Mouse (Mus musculus): ENCODE measurements around the gene Tcf7l2. TPM values are rescaled to one million over a fixed set of nuclear protein-coding genes. Genes with fewer than 3 reads are reported as not detected.

Gene Tcf7l2
- polyA plus RNA-seq, 1 experiment from 2014 or later: 225 TPM

- DNase-seq (ENCODE audit: low spot score) (no peak), ATAC-seq (ENCODE audit: insufficient number of reproducible peaks, low FRiP score, low TSS enrichment, low read depth) (no peak)
- Histone ChIP-seq H3K9ac (ENCODE audit: low read length) (no peak overlapping the region), H3K4me1 (ENCODE audit: control insufficient read depth, insufficient read depth, low read length) (peaks cover 27% of the 10 kb centered on the region), H3K27ac (replicated peaks; ENCODE audit: low read depth, low read length) (no peak overlapping the region), H3K27me3 (ENCODE audit: control insufficient read depth, insufficient read depth, low read length) (no peaks in the 10 kb centered on the region), H3K4me3 (ENCODE audit: low read depth, low read length) (no peak overlapping the region), H3K9me3 (ENCODE audit: control insufficient read depth, low read length) (no peaks in the 10 kb centered on the region; the same call in 1 of the 2 replicates), H3K4me2 (ENCODE audit: low read depth, severe bottlenecking) (no peak overlapping the region), H3K36me3 (ENCODE audit: control insufficient read depth, insufficient read depth, low read length) (no peaks in the 10 kb centered on the region; the same call in 1 of the 2 replicates)
- WGBS: 70% methylated on average over 11 of the region's 11 CpGs
Observed at GRCm38 (mm10) chr19:55765814-55766213, 24.2 kb downstream of the Tcf7l2 start.

GRCm38 (mm10) chr19:55767104-55767503, 25.5 kb downstream of the Tcf7l2 start:
- H3K36me3 ChIP-seq (ENCODE audit: control insufficient read depth, insufficient read depth, low read length): no peaks in the 10 kb centered on the region; the same call in 1 of the 2 replicates
- H3K27ac ChIP-seq (replicated peaks; ENCODE audit: low read depth, low read length): no peak overlapping the region
- H3K9ac ChIP-seq (ENCODE audit: low read length): no peak overlapping the region
- H3K27me3 ChIP-seq (ENCODE audit: control insufficient read depth, insufficient read depth, low read length): no peaks in the 10 kb centered on the region
- ATAC-seq (ENCODE audit: insufficient number of reproducible peaks, low FRiP score, low TSS enrichment, low read depth) (no peak), DNase-seq (ENCODE audit: low spot score) (no peak)
- no peaks in the 10 kb centered on the region; the same call in 1 of the 2 replicates for H3K9me3 ChIP-seq (ENCODE audit: control insufficient read depth, low read length)
- no peak overlapping the region for H3K4me2 ChIP-seq (ENCODE audit: low read depth, severe bottlenecking)
- no peak overlapping the region for H3K4me3 ChIP-seq (ENCODE audit: low read depth, low read length)
- H3K4me1 ChIP-seq (ENCODE audit: control insufficient read depth, insufficient read depth, low read length): peaks cover 31% of the 10 kb centered on the region
- 50% methylated on average over 6 of the region's 6 CpGs for WGBS

- DNase-seq (ENCODE audit: low spot score): no peak
- 18% methylated on average over 2 of the region's 2 CpGs for WGBS
- no peaks in the 10 kb centered on the region for H3K27me3 ChIP-seq (ENCODE audit: control insufficient read depth, insufficient read depth, low read length)
- ATAC-seq (ENCODE audit: insufficient number of reproducible peaks, low FRiP score, low TSS enrichment, low read depth): no peak
- H3K36me3 ChIP-seq (ENCODE audit: control insufficient read depth, insufficient read depth, low read length): no peaks in the 10 kb centered on the region
- H3K9me3 ChIP-seq (ENCODE audit: control insufficient read depth, low read length): no peaks in the 10 kb centered on the region
- H3K9ac ChIP-seq (ENCODE audit: low read length): no peak overlapping the region
- no peak overlapping the region for H3K27ac ChIP-seq (replicated peaks; ENCODE audit: low read depth, low read length)
- peaks cover 31% of the 10 kb centered on the region for H3K4me1 ChIP-seq (ENCODE audit: control insufficient read depth, insufficient read depth, low read length)
- no peak overlapping the region for H3K4me3 ChIP-seq (ENCODE audit: low read depth, low read length)
- H3K4me2 ChIP-seq (ENCODE audit: low read depth, severe bottlenecking): no peak overlapping the region
Observed at GRCm38 (mm10) chr19:55767579-55767978, 26.0 kb downstream of the Tcf7l2 start.

GRCm38 (mm10) chr19:55768246-55768645, 26.6 kb downstream of the Tcf7l2 start:
- H3K27me3 ChIP-seq (ENCODE audit: control insufficient read depth, insufficient read depth, low read length): no peaks in the 10 kb centered on the region
- no peaks in the 10 kb centered on the region for H3K9me3 ChIP-seq (ENCODE audit: control insufficient read depth, low read length)
- H3K4me1 ChIP-seq (ENCODE audit: control insufficient read depth, insufficient read depth, low read length): peaks cover 31% of the 10 kb centered on the region
- ATAC-seq (ENCODE audit: insufficient number of reproducible peaks, low FRiP score, low TSS enrichment, low read depth) (no peak), DNase-seq (ENCODE audit: low spot score) (no peak)
- H3K9ac ChIP-seq (ENCODE audit: low read length): no peak overlapping the region
- no peak overlapping the region for H3K4me3 ChIP-seq (ENCODE audit: low read depth, low read length)
- H3K27ac ChIP-seq (replicated peaks; ENCODE audit: low read depth, low read length): no peak overlapping the region
- WGBS: 41% methylated on average over 11 of the region's 11 CpGs
- no peak overlapping the region for H3K4me2 ChIP-seq (ENCODE audit: low read depth, severe bottlenecking)
- no peaks in the 10 kb centered on the region for H3K36me3 ChIP-seq (ENCODE audit: control insufficient read depth, insufficient read depth, low read length)

GRCm38 (mm10) chr19:55768889-55769288, 27.3 kb downstream of the Tcf7l2 start:
- Histone ChIP-seq H3K27me3 (ENCODE audit: control insufficient read depth, insufficient read depth, low read length) (no peaks in the 10 kb centered on the region), H3K9ac (ENCODE audit: low read length) (no peak overlapping the region), H3K4me3 (ENCODE audit: low read depth, low read length) (no peak overlapping the region), H3K27ac (replicated peaks; ENCODE audit: low read depth, low read length) (no peak overlapping the region), H3K9me3 (ENCODE audit: control insufficient read depth, low read length) (no peaks in the 10 kb centered on the region), H3K36me3 (ENCODE audit: control insufficient read depth, insufficient read depth, low read length) (no peaks in the 10 kb centered on the region), H3K4me1 (ENCODE audit: control insufficient read depth, insufficient read depth, low read length) (peaks cover 28% of the 10 kb centered on the region), H3K4me2 (ENCODE audit: low read depth, severe bottlenecking) (no peak overlapping the region)
- WGBS: 52% methylated on average over 11 of the region's 11 CpGs
- 0 out of 2 replicates have a peak, but pooled peaks have one; percentile 62 for ATAC-seq (ENCODE audit: insufficient number of reproducible peaks, low FRiP score, low TSS enrichment, low read depth)
- DNase-seq (ENCODE audit: low spot score): no peak

GRCm38 (mm10) chr19:55774334-55774733, 32.7 kb downstream of the Tcf7l2 start:
- 71% methylated on average over 4 of the region's 4 CpGs for WGBS
- no peaks in the 10 kb centered on the region for H3K9me3 ChIP-seq (ENCODE audit: control insufficient read depth, low read length)
- H3K36me3 ChIP-seq (ENCODE audit: control insufficient read depth, insufficient read depth, low read length): no peaks in the 10 kb centered on the region
- no peaks in the 10 kb centered on the region for H3K27me3 ChIP-seq (ENCODE audit: control insufficient read depth, insufficient read depth, low read length)
- H3K4me3 ChIP-seq (ENCODE audit: low read depth, low read length): no peak overlapping the region
- no peak overlapping the region for H3K27ac ChIP-seq (replicated peaks; ENCODE audit: low read depth, low read length)
- no peak for DNase-seq (ENCODE audit: low spot score)
- peaks cover 9% of the 10 kb centered on the region; the same call in 1 of the 2 replicates for H3K4me1 ChIP-seq (ENCODE audit: control insufficient read depth, insufficient read depth, low read length)
- ATAC-seq (ENCODE audit: insufficient number of reproducible peaks, low FRiP score, low TSS enrichment, low read depth): no peak
- no peak overlapping the region for H3K9ac ChIP-seq (ENCODE audit: low read length)
- no peak overlapping the region for H3K4me2 ChIP-seq (ENCODE audit: low read depth, severe bottlenecking)

GRCm38 (mm10) chr19:55774824-55775223, 33.2 kb downstream of the Tcf7l2 start:
- 79% methylated on average over 7 of the region's 7 CpGs for WGBS
- no peaks in the 10 kb centered on the region for H3K9me3 ChIP-seq (ENCODE audit: control insufficient read depth, low read length)
- no peaks in the 10 kb centered on the region for H3K27me3 ChIP-seq (ENCODE audit: control insufficient read depth, insufficient read depth, low read length)
- ATAC-seq (ENCODE audit: insufficient number of reproducible peaks, low FRiP score, low TSS enrichment, low read depth) (no peak), DNase-seq (ENCODE audit: low spot score) (no peak)
- H3K27ac ChIP-seq (replicated peaks; ENCODE audit: low read depth, low read length): no peak overlapping the region
- no peak overlapping the region for H3K4me2 ChIP-seq (ENCODE audit: low read depth, severe bottlenecking)
- H3K9ac ChIP-seq (ENCODE audit: low read length): no peak overlapping the region
- no peak overlapping the region for H3K4me3 ChIP-seq (ENCODE audit: low read depth, low read length)
- H3K4me1 ChIP-seq (ENCODE audit: control insufficient read depth, insufficient read depth, low read length): peaks cover 13% of the 10 kb centered on the region; the same call in 1 of the 2 replicates
- H3K36me3 ChIP-seq (ENCODE audit: control insufficient read depth, insufficient read depth, low read length): no peaks in the 10 kb centered on the region

- Histone ChIP-seq H3K4me1 (ENCODE audit: control insufficient read depth, insufficient read depth, low read length) (peaks cover 13% of the 10 kb centered on the region; the same call in 1 of the 2 replicates), H3K27ac (replicated peaks; ENCODE audit: low read depth, low read length) (no peak overlapping the region), H3K36me3 (ENCODE audit: control insufficient read depth, insufficient read depth, low read length) (no peaks in the 10 kb centered on the region), H3K9ac (ENCODE audit: low read length) (no peak overlapping the region), H3K4me3 (ENCODE audit: low read depth, low read length) (no peak overlapping the region), H3K27me3 (ENCODE audit: control insufficient read depth, insufficient read depth, low read length) (no peaks in the 10 kb centered on the region), H3K9me3 (ENCODE audit: control insufficient read depth, low read length) (no peaks in the 10 kb centered on the region), H3K4me2 (ENCODE audit: low read depth, severe bottlenecking) (no peak overlapping the region)
- WGBS: 84% methylated on average over 10 of the region's 10 CpGs
- ATAC-seq (ENCODE audit: insufficient number of reproducible peaks, low FRiP score, low TSS enrichment, low read depth) (no peak), DNase-seq (ENCODE audit: low spot score) (no peak)
Observed at GRCm38 (mm10) chr19:55779871-55780270, 38.3 kb downstream of the Tcf7l2 start.

- ATAC-seq (ENCODE audit: insufficient number of reproducible peaks, low FRiP score, low TSS enrichment, low read depth) (no peak), DNase-seq (ENCODE audit: low spot score) (no peak)
- WGBS: 84% methylated on average over 10 of the region's 10 CpGs
- Histone ChIP-seq H3K9ac (ENCODE audit: low read length) (no peak overlapping the region; the same call in 1 of the 2 replicates), H3K4me3 (ENCODE audit: low read depth, low read length) (no peak overlapping the region), H3K4me1 (ENCODE audit: control insufficient read depth, insufficient read depth, low read length) (peaks cover 13% of the 10 kb centered on the region; the same call in 1 of the 2 replicates), H3K36me3 (ENCODE audit: control insufficient read depth, insufficient read depth, low read length) (no peaks in the 10 kb centered on the region; the same call in 1 of the 2 replicates), H3K27me3 (ENCODE audit: control insufficient read depth, insufficient read depth, low read length) (no peaks in the 10 kb centered on the region), H3K27ac (replicated peaks; ENCODE audit: low read depth, low read length) (no peak overlapping the region), H3K4me2 (ENCODE audit: low read depth, severe bottlenecking) (no peak overlapping the region), H3K9me3 (ENCODE audit: control insufficient read depth, low read length) (no peaks in the 10 kb centered on the region)
Observed at GRCm38 (mm10) chr19:55781087-55781486, 39.5 kb downstream of the Tcf7l2 start.

Data from limb, embryonic 11.5 days (tissue).